Comparison of ENCODE assay signal across 8 mouse cellular contexts in the genomic region with DNA sequence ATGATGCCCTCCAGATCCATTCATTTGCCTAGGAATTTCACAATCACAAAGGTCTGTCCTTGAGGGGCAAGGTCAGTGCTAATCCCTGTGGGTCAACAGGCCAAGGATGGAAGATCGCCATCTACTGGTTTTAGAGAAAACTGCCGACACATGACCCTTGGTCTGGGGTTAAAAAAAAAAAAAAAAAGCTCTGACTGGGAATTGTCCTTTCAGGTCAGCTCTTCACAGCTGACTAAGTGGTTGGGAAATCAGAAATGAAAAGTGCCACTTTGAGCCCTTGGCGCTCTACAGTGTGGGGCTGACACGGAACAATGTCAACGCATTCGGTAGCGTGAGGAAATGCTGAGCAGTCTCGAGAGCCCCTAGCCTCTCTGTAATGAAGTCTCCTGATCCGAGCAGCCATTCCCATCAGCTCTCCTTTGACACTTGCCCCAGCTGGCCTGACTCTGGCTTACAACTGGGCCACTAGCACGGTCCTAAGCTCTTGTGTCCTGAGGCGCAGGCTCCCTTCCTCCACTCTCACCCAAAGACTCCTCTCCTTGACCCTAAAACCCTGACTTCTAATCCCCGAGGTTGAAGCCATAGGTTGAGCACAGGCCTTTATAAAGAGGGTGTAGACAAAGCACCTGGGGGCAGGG.
A peak's percentile ranks its signal among the peaks of the same experiment; 100 is the strongest.
DNase-seq lines count a peak whose midpoint lies in the region; ATAC-seq and TF ChIP-seq lines count a peak whose summit lies in the region.

No protein-coding gene starts in this region.

- no peak overlapping the region for H3K4me3 ChIP-seq in G1E (ENCODE audit: low read depth, low read length)
- no peak overlapping the region for H3K4me3 ChIP-seq in heart, embryonic 12.5 days
- no peak overlapping the region for H3K4me3 ChIP-seq in lung, postnatal 0 days (ENCODE audit: low read depth, low read length)

- peak; percentile 96 for DNase-seq in heart, adult 11 months
- DNase-seq in heart, postnatal 25 days (ENCODE audit: low spot score), result no peak
- DNase-seq in G1E (ENCODE audit: low spot score), result no peak
- peak; percentile 86 for DNase-seq in lung, postnatal 0 days (ENCODE audit: low spot score)
- no peak for DNase-seq in spleen, postnatal 4 days (ENCODE audit: low spot score in 2 of 2)
- DNase-seq in layer of hippocampus, adult 18-20 months (ENCODE audit: low spot score in 2 of 2), result no peak
- DNase-seq in thymus, postnatal 36 days, result no peak

- no peak for ATAC-seq in G1E (ENCODE audit: extremely low read depth, insufficient number of reproducible peaks, low FRiP score, poor library complexity, severe bottlenecking)
- ATAC-seq in heart, embryonic 12.5 days (ENCODE audit: insufficient number of reproducible peaks, low FRiP score), result peak; percentile 76
- peak; percentile 91 for ATAC-seq in lung, postnatal 0 days

- H3K36me3 ChIP-seq in G1E (replicated peaks), result no peaks in the 10 kb centered on the region
- no peaks in the 10 kb centered on the region for H3K36me3 ChIP-seq in heart, embryonic 12.5 days
- no peaks in the 10 kb centered on the region for H3K36me3 ChIP-seq in lung, postnatal 0 days (ENCODE audit: insufficient read depth, low read length)

- WGBS in heart, embryonic 12.5 days, result 27% methylated on average over 12 of the region's 12 CpGs
- 48% methylated on average over 12 of the region's 12 CpGs for WGBS in lung, postnatal 0 days

- H3K9ac ChIP-seq in heart, embryonic 12.5 days, result 0 out of 2 replicates have a peak overlapping the region, but pooled peaks have one; percentile 1
- H3K9ac ChIP-seq in lung, postnatal 0 days (replicated peaks; ENCODE audit: low read depth), result no peak overlapping the region

- TF ChIP-seq CTCF in G1E (IDR thresholded peaks at IDR 0.05; ENCODE audit: low read depth, low read length), result 0 out of 2 replicates have a peak, but pooled peaks have one; percentile 11
- TF ChIP-seq CTCF in lung, postnatal 0 days (IDR thresholded peaks at IDR 0.05), result peak; percentile 67

- no peaks in the 10 kb centered on the region for H3K4me1 ChIP-seq in G1E (ENCODE audit: insufficient read depth, low read depth, low read length)
- peaks cover 35% of the 10 kb centered on the region for H3K4me1 ChIP-seq in heart, embryonic 12.5 days (replicated peaks)
- H3K4me1 ChIP-seq in lung, postnatal 0 days (ENCODE audit: insufficient read depth, low read depth, low read length), result peaks cover 3% of the 10 kb centered on the region; the same call in 1 of the 2 replicates

- TF ChIP-seq EP300 in lung, postnatal 0 days (IDR thresholded peaks at IDR 0.05), result peak; percentile 77

- H3K9me3 ChIP-seq in G1E (replicated peaks), result no peaks in the 10 kb centered on the region
- no peaks in the 10 kb centered on the region for H3K9me3 ChIP-seq in heart, embryonic 12.5 days (replicated peaks)
- no peaks in the 10 kb centered on the region for H3K9me3 ChIP-seq in lung, postnatal 0 days (ENCODE audit: low read length)

- 0 out of 2 replicates have a peak overlapping the region, but pooled peaks have one; percentile 3 for H3K4me2 ChIP-seq in heart, embryonic 12.5 days
- no peak overlapping the region; the same call in 1 of the 2 replicates for H3K4me2 ChIP-seq in lung, postnatal 0 days (replicated peaks; ENCODE audit: low read depth, low read length)

- H3K27ac ChIP-seq in heart, embryonic 12.5 days (ENCODE audit: poor library complexity, severe bottlenecking), result peak overlapping the region; percentile 79
- H3K27ac ChIP-seq in lung, postnatal 0 days (ENCODE audit: low read length), result peak overlapping the region; percentile 81

- peaks cover 7% of the 10 kb centered on the region for H3K27me3 ChIP-seq in G1E (ENCODE audit: insufficient read depth, low read length)
- no peaks in the 10 kb centered on the region for H3K27me3 ChIP-seq in heart, embryonic 12.5 days (replicated peaks)
- H3K27me3 ChIP-seq in lung, postnatal 0 days (replicated peaks; ENCODE audit: insufficient read depth, low read length), result no peaks in the 10 kb centered on the region

- intact Hi-C loops in heart, postnatal 25 days (cut with DNase I), result loop anchor here (5.0 kb wide), 2 partner anchors 246 to 1334 kb away; no protein-coding TSS in a partner anchor

Comparison
In these comparisons a context has a peak if more than half of its experiments do, and no peak if none do; other contexts are left out.
1. DNase-seq: peak in heart, adult 11 months (single experiment) and lung, postnatal 0 days (single experiment); none in heart, postnatal 25 days (single experiment), G1E (single experiment), spleen, postnatal 4 days (0 of 2), layer of hippocampus, adult 18-20 months (0 of 2) and thymus, postnatal 36 days (0 of 2).